Mouse (Mus musculus) cerebellum, postnatal 14 days (tissue): Measurements from ENCODE around the gene Gm15262.
A peak's percentile ranks its signal among the peaks of the same experiment; 100 is the strongest.
"Not testable (repeated sequence)": the region's sequence is repeated elsewhere in the genome, so short reads cannot be mapped to it uniquely, and the experiment has no call there.

ENCODE experiments used
- DNase-seq, 2 experiments: peaks; one replicate each; pipeline ENCODE4 v3.0.0; 2021; ENCODE audit warnings: mixed read lengths in 2 of 2

Gm15262 gene

GRCm38 (mm10) chrX:161287156-161287555 is at the start of gene Gm15262:
Gm15262 (plus strand) TSS chrX:161287456.
- not testable (repeated sequence) for DNase-seq

GRCm38 (mm10) chrX:161308131-161308530 is 20.9 kb downstream of the Gm15262 start:
- DNase-seq: peak; percentile 42 to 63

GRCm38 (mm10) chrX:161316443-161316842 is 29.2 kb downstream of the Gm15262 start:
- no peak for DNase-seq

DNA sequence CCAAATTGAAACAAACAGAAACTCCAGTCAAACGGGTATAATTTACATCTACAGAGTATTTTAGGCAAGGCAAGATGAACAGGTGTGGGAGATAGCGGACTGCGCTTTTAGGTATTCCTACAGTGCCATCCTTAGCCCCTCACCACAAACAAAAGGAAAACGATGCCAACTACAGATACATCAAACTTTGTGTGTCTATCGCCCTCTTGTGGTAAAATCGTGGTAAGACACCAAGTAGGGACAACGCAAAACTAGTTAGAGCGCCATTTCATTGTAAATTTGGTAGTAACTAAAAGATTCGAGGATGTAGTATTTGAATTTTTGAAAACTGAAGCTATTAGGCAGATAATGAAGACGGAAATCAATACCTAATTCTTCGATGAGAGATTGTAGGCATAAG is 83.7 kb downstream of the Gm15262 start:
- peak; percentile 25 to 29 for DNase-seq

DNA sequence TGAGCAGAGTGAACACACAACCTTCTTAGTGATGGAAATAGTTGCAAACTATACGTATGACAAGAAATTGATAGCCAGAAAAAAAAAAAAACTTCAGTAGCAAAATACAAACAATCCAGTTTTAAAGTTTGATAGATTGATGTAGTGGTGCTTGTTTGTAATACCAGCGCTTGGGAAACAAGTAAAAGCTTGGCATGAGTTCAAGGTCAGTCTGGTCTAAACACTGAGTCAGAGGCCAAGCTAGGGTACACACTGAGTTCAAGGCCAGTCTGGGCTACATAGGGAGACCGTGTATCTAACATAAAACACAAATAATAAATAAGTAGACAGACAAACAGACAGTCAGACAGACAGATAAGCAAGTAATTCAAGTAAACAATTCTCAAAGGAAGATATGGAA is 84.2 kb downstream of the Gm15262 start:
- DNase-seq: no peak

DNA sequence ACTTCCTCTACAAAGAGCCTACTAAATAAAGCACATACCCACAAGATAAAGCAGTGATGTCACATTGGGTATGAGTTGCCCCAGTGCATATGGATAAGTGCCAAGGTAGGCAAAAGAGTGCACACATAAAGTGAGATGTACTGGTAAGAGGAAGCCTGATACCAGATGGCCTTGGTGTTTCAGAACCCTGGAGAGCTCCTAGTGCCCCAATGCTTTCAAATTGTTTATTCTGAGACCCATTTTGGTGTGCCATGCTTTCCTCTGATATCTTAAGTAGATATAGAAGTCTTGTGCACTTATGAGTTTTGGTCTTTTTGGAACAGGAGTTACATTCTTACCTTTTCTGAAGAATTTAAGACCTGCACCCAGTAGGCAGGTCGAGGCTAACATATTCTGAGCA is 88.3 kb downstream of the Gm15262 start:
- no peak for DNase-seq

DNA sequence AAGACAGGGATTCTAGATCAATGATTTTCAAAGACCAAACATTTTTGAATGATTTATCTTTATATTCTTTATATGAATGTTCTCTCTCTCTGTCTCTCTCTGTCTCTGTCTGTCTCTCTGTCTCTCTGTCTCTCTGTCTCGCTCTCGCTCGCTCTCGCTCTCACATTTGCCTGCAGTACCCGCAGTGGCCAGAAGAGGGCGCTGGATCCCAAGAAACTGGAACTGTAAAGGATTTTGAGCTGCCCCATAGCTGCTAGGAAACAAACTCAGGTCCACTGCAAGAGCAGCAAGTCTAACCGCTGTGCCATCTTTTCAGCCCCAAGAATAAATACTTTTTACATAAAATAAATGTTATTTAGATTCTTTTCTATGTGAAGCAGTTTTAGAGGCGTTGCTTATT is 98.5 kb downstream of the Gm15262 start:
- DNase-seq: peak; percentile 30 to 76

DNA sequence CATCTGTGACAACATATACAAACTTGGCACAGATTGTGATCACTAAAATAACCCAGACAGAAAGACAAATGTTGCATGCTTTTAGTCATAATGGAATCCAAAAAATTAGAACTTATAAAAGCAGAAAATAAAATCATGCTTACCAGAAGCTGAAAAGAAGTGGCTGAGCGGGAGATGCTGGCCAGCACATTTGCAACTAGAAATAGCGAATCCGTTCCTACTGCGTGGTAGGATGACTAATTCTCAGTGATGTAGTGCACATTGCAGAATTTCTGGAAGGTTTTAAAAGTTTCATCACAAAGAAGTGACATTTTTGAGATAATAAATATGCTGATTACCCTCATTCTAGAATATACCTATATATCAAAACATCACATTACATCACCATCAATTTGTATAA is 100.7 kb downstream of the Gm15262 start:
- no peak for DNase-seq

- peak; percentile 85 to 91 for DNase-seq
Observed at GRCm38 (mm10) chrX:161399110-161399509, 111.9 kb downstream of the Gm15262 start.

GRCm38 (mm10) chrX:161411151-161411550 is 123.9 kb downstream of the Gm15262 start:
- DNase-seq: no peak
